Mouse (Mus musculus) lung, postnatal 0 days (tissue): ENCODE results near the gene Ccdc148.

ENCODE experiments used
- CTCF ChIP-seq: IDR thresholded peaks from 2 replicates; pipeline ENCODE4 v1.5.1; 2016; ENCODE audit warnings: antibody characterized with exemption, mild to moderate bottlenecking
- EP300 ChIP-seq: IDR thresholded peaks from 2 replicates; pipeline ENCODE4 v1.6.1; 2016; ENCODE audit warnings: antibody characterized with exemption, mild to moderate bottlenecking, control low read depth

GRCm38 (mm10) chr2:59050245-59050824 is 110.1 kb downstream of the Ccdc148 start:
- TF ChIP-seq CTCF (no peak), EP300 (no peak)
